Mouse (Mus musculus): ENCODE results near the gene Ralgapa2. TPM values are rescaled to one million over a fixed set of nuclear protein-coding genes. Genes with fewer than 3 reads are reported as not detected.
A peak's percentile ranks its signal among the peaks of the same experiment; 100 is the strongest.

The Ralgapa2 gene
- total and polyA plus RNA-seq, 2 experiments from 2014 or later: 7.6 to 21.7 TPM

DNA sequence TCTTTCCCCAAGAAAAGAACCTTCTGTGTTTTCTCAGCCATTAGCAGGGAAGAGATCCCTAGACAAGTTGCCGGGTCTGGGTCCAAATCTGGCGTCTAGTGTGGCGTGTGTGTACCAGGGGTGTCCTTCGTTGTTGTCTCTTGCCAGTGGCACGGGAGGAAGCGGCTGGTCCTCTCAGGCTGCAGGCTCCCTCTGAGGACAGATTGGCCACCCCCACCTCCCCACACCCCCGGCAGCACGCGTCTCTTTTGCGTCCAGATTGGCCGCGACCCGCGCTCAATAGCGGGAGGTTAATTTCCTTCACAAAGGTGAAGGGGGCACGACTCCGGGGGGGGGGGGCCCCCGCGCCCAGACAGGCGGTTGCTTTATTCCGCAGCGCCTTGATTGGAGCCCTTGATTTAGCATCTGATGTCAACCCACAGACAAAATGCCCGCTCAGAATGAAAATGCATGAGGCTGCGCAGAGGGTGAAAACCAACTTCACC is 291.5 kb downstream of the Ralgapa2 start:
- Histone ChIP-seq H3K27ac (ENCODE audit: low read depth) (no peak overlapping the region), H3K36me3 (replicated peaks; ENCODE audit: control insufficient read depth, insufficient read depth, low read length) (no peaks in the 10 kb centered on the region), H3K4me1 (ENCODE audit: control insufficient read depth, insufficient read depth) (peaks cover 26% of the 10 kb centered on the region), H3K4me3 (ENCODE audit: low read depth, low read length) (peak overlapping the region; percentile 43), H3K27me3 (ENCODE audit: control insufficient read depth, insufficient read depth, low read length) (peaks cover 94% of the 10 kb centered on the region), H3K4me2 (ENCODE audit: low read depth, low read length) (peak overlapping the region; percentile 76), H3K9ac (replicated peaks; ENCODE audit: low read depth, low read length) (no peak overlapping the region), H3K9me3 (replicated peaks; ENCODE audit: control insufficient read depth, low read length) (no peaks in the 10 kb centered on the region)
- DNase-seq (ENCODE audit: low spot score): no peak
- no peak for ATAC-seq (ENCODE audit: insufficient read depth, low read depth)
- TF ChIP-seq CTCF (IDR thresholded peaks at IDR 0.05; ENCODE audit: low read depth) (no peak), EP300 (IDR thresholded peaks at IDR 0.05; ENCODE audit: low read depth) (no peak)
- WGBS: 3% methylated on average over 24 of the region's 24 CpGs

DNA sequence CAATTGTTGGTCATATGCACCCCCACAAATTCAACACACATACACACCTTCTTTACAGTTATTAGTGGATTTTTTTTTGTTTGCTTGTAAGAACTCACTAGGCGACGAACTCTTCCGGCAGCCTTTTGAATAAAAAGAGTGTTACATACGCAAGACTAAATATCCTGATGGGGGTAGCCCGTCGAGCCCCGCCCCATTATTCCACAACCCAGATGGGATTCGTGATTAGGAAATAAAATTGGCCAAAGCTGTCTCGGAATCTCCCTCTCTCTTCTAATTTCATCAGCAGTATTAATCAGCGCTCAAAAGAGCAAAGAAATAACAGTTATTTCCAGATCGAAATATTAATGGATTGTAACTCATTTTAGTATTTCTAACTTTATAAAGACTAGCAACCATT is 292.4 kb downstream of the Ralgapa2 start:
- H3K9me3 ChIP-seq (replicated peaks; ENCODE audit: control insufficient read depth, low read length): no peaks in the 10 kb centered on the region
- no peaks in the 10 kb centered on the region for H3K36me3 ChIP-seq (replicated peaks; ENCODE audit: control insufficient read depth, insufficient read depth, low read length)
- peaks cover 26% of the 10 kb centered on the region for H3K4me1 ChIP-seq (ENCODE audit: control insufficient read depth, insufficient read depth)
- peaks cover 94% of the 10 kb centered on the region for H3K27me3 ChIP-seq (ENCODE audit: control insufficient read depth, insufficient read depth, low read length)
- no peak overlapping the region for H3K4me3 ChIP-seq (ENCODE audit: low read depth, low read length)
- ATAC-seq (ENCODE audit: insufficient read depth, low read depth): no peak
- no peak overlapping the region for H3K27ac ChIP-seq (ENCODE audit: low read depth)
- DNase-seq (ENCODE audit: low spot score): no peak
- 15% methylated on average over 11 of the region's 11 CpGs for WGBS
- H3K4me2 ChIP-seq (ENCODE audit: low read depth, low read length): no peak overlapping the region
- H3K9ac ChIP-seq (replicated peaks; ENCODE audit: low read depth, low read length): no peak overlapping the region
- no peak for TF ChIP-seq EP300 (IDR thresholded peaks at IDR 0.05; ENCODE audit: low read depth)
- TF ChIP-seq CTCF (IDR thresholded peaks at IDR 0.05; ENCODE audit: low read depth): no peak

DNA sequence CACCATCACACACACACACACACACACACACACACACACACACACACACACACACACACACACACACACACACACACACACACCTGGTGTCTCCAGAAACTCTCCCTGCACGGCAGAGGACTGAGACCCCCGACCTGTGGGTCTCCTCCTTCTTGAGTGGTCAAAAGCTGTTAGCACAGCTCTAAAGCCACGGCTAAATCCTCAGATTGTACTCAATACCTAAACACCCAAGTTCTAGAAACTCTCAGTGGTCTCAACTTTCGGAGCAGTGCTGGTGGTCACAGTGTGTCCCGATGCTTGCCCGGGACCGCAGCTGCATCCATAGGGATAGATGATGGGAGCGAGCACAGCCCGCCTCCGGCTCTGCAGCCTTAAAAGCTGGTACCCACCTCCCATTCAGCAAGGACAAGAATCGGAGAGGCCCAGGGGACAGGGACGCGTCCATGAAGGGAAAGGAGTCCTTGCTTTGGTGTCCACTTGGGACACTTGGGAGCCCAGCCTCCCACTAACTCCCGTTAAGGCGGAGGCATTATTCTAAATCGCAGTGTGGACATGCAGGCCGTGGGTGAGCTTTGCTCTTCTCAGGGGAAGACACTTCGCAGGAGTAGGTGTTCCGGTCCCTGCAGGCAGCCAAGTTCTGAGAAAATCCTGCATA is 293.1 kb downstream of the Ralgapa2 start:
- no peak for TF ChIP-seq EP300 (IDR thresholded peaks at IDR 0.05; ENCODE audit: low read depth)
- TF ChIP-seq CTCF (IDR thresholded peaks at IDR 0.05; ENCODE audit: low read depth): no peak
- ATAC-seq (ENCODE audit: insufficient read depth, low read depth) (no peak), DNase-seq (ENCODE audit: low spot score) (no peak)
- H3K9me3 ChIP-seq (replicated peaks; ENCODE audit: control insufficient read depth, low read length): no peaks in the 10 kb centered on the region
- no peak overlapping the region for H3K27ac ChIP-seq (ENCODE audit: low read depth)
- H3K9ac ChIP-seq (replicated peaks; ENCODE audit: low read depth, low read length): no peak overlapping the region
- H3K4me1 ChIP-seq (ENCODE audit: control insufficient read depth, insufficient read depth): peaks cover 26% of the 10 kb centered on the region
- H3K4me2 ChIP-seq (ENCODE audit: low read depth, low read length): no peak overlapping the region
- 5% methylated on average over 19 of the region's 19 CpGs for WGBS
- H3K4me3 ChIP-seq (ENCODE audit: low read depth, low read length): no peak overlapping the region; the same call in 1 of the 2 replicates
- H3K27me3 ChIP-seq (ENCODE audit: control insufficient read depth, insufficient read depth, low read length): peaks cover 91% of the 10 kb centered on the region
- no peaks in the 10 kb centered on the region for H3K36me3 ChIP-seq (replicated peaks; ENCODE audit: control insufficient read depth, insufficient read depth, low read length)

DNA sequence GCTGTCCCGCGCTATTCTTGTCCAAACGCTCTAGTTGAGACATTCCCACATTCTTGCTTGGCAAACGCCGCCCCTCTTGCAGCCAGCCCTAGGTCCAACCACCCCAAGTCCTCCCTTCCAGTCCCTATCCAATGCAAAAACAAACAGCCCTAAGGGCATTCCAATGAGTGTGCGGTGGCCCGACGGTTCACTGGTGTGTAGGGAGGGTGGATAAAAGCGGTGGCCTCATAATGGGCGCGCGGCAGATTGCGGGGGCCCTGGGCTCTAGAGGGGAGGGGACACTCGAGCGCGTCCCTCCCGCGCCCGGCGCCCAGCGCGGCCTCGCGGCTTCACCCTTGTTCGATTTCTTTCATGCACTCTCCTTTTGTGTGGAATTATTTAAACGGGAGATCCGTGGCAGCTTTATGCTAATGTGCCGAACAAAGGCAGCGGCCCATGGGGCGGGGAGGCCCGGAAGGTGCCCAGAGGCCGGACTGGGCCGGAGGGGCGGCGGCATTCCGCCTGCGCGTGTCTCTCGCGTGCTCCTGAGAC is 293.9 kb downstream of the Ralgapa2 start:
- Histone ChIP-seq H3K9me3 (replicated peaks; ENCODE audit: control insufficient read depth, low read length) (no peaks in the 10 kb centered on the region), H3K9ac (replicated peaks; ENCODE audit: low read depth, low read length) (no peak overlapping the region), H3K4me1 (ENCODE audit: control insufficient read depth, insufficient read depth) (peaks cover 23% of the 10 kb centered on the region), H3K27ac (ENCODE audit: low read depth) (no peak overlapping the region), H3K36me3 (replicated peaks; ENCODE audit: control insufficient read depth, insufficient read depth, low read length) (no peaks in the 10 kb centered on the region), H3K27me3 (ENCODE audit: control insufficient read depth, insufficient read depth, low read length) (peaks cover 89% of the 10 kb centered on the region), H3K4me2 (ENCODE audit: low read depth, low read length) (peak overlapping the region; percentile 49), H3K4me3 (ENCODE audit: low read depth, low read length) (peak overlapping the region; percentile 32)
- 2% methylated on average over 40 of the region's 40 CpGs for WGBS
- DNase-seq (ENCODE audit: low spot score): no peak
- TF ChIP-seq EP300 (IDR thresholded peaks at IDR 0.05; ENCODE audit: low read depth) (no peak), CTCF (IDR thresholded peaks at IDR 0.05; ENCODE audit: low read depth) (no peak)
- no peak for ATAC-seq (ENCODE audit: insufficient read depth, low read depth)

DNA sequence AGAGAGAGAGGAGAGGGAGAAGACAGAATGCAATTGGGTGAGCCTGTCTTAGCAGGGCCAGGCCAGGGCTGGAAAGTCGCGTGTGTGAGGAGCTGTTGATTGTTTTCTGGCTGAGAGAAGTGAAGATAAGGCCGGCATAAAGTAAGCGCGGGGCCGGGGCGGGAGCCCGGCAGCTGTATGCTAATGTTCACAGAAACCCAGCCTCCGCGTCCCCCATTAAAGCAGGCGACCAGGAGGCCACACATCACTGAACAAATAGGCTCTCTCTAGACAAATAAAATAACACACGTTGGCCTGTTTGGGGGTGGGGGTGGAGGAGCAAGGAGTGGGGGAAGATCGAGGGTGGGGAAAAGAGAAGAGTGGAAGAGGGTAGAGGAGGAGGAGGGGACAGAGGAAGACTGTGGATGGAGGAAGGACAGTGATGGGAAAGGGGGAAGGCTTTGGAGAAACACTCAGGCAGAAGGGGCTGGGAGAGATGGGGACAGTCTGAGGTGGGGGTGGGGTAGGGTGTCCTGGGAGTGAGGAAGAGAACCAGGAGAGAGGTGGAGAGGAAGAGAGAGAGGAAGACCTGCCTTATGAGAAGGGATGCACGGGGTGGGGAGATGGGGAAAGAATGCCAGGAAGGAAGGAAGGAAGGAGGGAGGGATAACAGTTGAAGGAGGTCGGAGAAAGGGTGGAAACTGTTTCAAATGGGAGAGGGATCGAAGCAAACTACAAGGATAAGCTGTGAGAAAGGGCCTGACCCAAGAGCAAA is 294.7 kb downstream of the Ralgapa2 start:
- Histone ChIP-seq H3K27me3 (ENCODE audit: control insufficient read depth, insufficient read depth, low read length) (peaks cover 80% of the 10 kb centered on the region), H3K9ac (replicated peaks; ENCODE audit: low read depth, low read length) (no peak overlapping the region), H3K27ac (ENCODE audit: low read depth) (no peak overlapping the region), H3K4me2 (ENCODE audit: low read depth, low read length) (peak overlapping the region; percentile 49; the same call in 1 of the 2 replicates), H3K4me3 (ENCODE audit: low read depth, low read length) (no peak overlapping the region), H3K4me1 (ENCODE audit: control insufficient read depth, insufficient read depth) (peaks cover 15% of the 10 kb centered on the region), H3K9me3 (replicated peaks; ENCODE audit: control insufficient read depth, low read length) (no peaks in the 10 kb centered on the region), H3K36me3 (replicated peaks; ENCODE audit: control insufficient read depth, insufficient read depth, low read length) (no peaks in the 10 kb centered on the region)
- peak; percentile 29 for DNase-seq (ENCODE audit: low spot score)
- WGBS: 3% methylated on average over 16 of the region's 16 CpGs
- TF ChIP-seq CTCF (IDR thresholded peaks at IDR 0.05; ENCODE audit: low read depth) (no peak), EP300 (IDR thresholded peaks at IDR 0.05; ENCODE audit: low read depth) (no peak)
- ATAC-seq (ENCODE audit: insufficient read depth, low read depth): peak; percentile 72

Measured in heart, postnatal 0 days (tissue).